Mouse (Mus musculus): ENCODE data around the gene Nts. TPM values are rescaled to one million over a fixed set of nuclear protein-coding genes. Genes with fewer than 3 reads are reported as not detected.

Nts gene
- polyA plus RNA-seq, 1 experiment, result 0.11 TPM

Other genes with a start within 250 kb of the Nts start
- not detected for gene Rassf9, start 21.7 kb upstream of the Nts start, polyA plus RNA-seq (2012; fragmentation: generic; extraction: Trizol)